Mouse (Mus musculus) mature B cell (primary cell): ENCODE results near the gene Olfr91.
"Not testable (repeated sequence)": the region's sequence is repeated elsewhere in the genome, so short reads cannot be mapped to it uniquely, and the experiment has no call there.

Experiments
- in situ Hi-C: fragments of 300-500 bp; cut with MboI; formaldehyde crosslinking; loops from 2 replicates; pipeline ENCODE4 v1.14.3; 2019

Gene Olfr91

DNA sequence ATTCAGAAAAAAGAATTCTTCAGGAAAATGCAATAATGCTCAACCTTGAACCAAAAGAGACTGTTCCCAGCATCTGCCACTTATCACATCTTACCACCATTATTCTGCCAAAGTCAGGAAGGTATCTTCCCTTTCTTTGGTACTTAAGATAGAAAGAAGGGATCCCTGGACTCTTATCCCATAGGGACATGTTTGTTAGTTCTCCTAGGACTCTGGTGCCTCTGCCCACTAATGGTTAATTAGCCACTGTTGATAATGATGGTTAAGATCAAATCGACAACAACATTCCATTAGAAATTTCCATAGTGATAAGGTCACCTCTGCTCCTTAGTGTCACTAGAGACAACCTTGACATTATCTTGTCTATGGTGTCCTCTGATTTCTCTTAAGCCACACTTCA lies at the start of gene Olfr91:
TSS of gene Olfr91 (minus strand) at position 101 of the 400 bp plus-strand sequence.
- in situ Hi-C loops = no loop called here

DNA sequence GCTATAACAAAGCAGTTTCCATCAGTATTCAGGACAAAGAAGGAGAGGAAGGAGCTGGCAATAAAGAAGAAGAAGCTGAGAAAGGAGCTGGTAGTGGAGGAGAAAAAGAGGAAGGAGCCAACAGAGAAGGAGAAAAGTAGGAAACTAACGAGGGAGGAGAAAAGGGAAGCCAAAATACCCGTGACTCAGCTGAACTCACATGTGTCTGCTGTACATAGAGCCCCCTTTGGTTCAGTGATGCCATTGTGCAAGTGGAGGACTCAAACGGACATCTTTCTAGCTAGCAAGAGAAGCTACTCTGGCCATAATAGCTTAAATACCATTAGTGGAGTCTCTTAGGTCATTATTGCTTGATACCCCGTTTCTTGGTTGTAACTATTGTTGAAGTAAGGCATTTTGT lies 33.3 kb upstream of the Olfr91 start:
- in situ Hi-C loops = not testable (repeated sequence)

DNA sequence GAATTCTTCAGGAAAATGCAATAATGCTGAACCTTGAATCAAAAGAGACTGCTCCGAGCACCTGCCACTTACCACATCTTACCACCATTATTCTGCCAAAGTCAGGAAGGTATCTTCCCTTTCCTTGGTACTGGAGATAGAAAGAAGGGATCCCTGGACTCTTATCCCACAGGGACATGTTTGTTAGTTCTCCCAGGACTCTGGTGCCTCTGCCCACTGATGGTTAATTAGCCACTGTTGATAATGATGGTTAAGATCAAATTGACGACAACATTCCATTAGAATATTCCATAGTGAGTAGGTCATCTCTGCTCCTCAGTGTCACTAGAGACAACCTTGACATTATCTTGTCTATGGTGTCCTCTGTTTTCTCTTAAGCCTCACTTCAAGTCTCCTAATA lies 21.9 kb upstream of the Olfr91 start, which contains the start of gene Olfr92:
TSS of gene Olfr92 (minus strand) at position 101 of the 400 bp plus-strand sequence.
- in situ Hi-C loops = no loop called here

DNA sequence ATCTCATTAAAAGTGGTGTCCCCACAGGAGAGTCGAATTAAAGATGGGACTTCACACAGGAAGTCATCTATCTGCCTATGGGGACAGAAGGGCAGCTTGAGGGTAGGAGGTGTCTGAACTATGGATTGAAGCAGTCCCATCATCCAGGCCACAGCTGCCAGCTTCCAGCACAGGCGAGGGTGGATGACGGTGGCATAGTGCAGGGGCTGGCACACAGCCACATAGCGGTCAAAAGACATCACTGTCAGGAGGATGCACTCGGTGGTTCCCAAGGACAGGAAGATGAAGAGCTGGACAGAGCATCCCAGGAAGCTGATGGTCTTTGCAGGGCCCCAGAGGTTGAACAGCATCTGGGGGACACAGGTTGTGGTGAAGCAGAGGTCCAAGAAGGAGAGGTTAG lies 4.8 kb downstream of the Olfr91 start:
- in situ Hi-C loops = no loop called here

DNA sequence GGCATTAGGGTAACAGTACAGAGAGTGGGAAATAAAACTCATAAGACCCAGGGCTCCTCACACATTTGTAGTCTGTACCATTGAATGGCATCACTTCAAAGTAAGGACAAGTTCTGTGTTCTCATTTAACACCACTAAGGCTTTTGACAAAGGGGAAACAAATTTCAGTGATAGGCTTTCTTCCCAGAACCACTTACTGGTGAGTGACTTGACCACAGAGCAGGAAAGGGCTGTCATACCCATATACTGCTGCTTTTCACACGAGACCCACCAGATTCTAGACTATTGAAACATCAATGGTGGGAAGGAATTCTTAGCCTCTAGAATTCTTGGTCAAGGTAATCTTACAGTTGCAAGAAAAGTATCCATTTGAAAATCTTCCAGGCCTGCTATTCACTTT lies 5.9 kb downstream of the Olfr91 start:
- in situ Hi-C loops = no loop called here

DNA sequence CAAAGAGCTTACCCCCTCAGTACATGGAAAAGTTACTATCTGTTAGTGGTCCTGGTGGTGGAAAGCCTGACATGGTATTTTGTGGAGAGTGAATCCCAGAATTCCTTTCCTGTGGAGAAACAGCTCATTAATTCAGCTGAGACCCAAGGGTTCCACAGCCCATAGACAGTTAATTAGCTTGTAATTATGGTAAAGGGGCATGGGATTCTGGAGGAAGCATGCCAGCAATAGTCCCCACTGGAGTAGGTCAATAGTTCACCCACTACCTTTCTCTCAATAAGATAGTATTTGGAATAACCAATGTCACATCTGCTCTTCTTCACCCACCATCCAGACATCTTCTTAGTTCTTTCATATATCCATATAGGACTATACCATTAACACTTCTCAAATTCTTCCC lies 9.7 kb downstream of the Olfr91 start, which contains the start of gene Olfr90:
TSS of gene Olfr90 (minus strand) at position 101 of the 400 bp plus-strand sequence.
- in situ Hi-C loops = no loop called here

DNA sequence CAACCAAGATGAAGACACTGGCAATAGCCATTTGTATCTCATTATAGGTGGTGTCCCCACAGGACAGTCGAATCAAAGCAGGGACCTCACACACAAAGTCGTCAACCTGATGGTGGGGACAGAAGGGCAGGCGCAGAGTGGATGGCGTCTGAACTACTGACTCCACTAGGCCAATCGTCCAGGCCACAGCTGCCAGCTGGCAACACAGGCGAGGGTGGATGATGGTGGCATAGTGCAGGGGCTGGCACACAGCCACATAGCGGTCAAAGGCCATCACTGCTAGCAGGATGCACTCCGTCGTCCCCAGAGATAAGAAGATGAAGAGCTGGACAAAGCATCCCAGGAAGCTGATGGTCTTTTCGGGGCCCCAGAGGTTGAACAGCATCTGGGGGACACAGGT lies 12.5 kb downstream of the Olfr91 start:
- in situ Hi-C loops = no loop called here

DNA sequence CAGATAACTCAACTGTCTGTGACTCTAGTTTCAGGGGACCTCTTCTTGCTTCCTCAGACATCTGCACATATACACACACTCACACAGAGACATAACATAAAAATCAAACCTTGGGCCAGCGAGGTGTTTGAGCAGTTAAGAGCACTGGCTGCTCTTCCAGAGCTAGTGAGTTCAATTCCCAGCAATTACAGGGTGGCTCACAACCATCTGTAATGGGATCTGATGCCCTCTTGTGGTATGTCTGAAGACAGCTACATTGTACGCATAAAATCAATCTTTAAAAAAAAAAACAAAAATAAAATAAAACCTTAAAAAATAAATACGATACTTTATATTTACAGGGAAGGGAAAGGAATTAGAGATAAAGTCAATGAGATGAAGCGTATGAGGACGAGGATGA lies 13.4 kb downstream of the Olfr91 start:
- in situ Hi-C loops = no loop called here

DNA sequence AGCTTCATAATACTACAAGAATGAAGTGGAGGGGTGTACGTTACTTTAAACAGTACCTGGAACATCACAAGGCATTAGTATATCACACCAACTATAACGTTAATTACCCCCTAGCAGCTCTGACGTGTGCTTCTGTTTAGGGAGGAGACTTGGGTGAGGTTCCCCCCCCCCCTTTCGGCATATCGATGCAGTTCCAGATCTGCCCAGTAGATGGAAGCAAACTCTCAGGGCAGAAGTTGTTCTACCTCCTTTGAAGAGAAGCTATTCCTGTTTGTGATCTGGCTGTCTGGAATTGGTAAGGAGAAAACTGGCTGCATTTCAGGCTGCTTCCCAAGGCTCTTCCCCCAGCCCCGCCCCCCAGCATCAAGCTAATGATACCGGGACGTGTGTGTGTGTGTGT lies 14.8 kb downstream of the Olfr91 start:
- in situ Hi-C loops = no loop called here

DNA sequence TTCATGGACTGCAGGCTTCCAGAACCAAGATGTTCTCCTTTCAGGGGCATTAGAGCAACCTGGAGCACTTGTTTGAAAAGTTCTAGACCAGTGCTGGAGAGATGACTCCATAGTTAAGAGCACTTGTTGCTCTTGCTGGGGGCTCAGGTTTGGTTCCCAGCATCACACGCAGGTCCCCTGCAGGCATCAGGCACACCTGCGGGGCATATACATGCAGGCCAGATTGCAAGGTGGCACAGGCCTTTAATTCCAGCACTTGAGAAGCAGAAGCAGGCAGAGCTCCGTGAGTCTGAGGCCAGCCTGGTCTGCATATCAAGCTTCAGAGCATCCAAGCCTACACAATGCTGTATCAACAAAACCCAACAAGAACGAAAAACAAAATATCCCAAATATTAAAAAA lies 16.4 kb downstream of the Olfr91 start:
- in situ Hi-C loops = no loop called here

DNA sequence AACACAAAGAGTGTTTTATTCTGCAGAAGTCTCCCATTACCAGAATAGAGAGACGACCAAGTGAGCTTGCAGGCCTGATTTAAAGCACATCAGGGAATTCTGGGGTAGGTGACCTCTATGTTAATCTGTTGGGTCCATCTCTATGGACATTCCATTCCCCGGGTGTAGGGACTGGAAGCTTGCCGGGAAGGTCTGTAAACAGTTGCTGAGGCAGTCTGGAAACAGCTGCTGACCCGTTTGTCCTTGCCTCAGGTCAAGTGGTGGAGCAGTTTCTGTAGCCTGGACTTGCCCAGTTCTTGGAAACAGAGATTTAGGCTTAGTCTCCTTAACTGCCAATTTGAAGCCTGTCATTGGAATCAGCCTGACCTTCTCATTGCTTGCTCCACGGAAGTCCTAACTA lies 18.0 kb downstream of the Olfr91 start:
- in situ Hi-C loops = no loop called here

DNA sequence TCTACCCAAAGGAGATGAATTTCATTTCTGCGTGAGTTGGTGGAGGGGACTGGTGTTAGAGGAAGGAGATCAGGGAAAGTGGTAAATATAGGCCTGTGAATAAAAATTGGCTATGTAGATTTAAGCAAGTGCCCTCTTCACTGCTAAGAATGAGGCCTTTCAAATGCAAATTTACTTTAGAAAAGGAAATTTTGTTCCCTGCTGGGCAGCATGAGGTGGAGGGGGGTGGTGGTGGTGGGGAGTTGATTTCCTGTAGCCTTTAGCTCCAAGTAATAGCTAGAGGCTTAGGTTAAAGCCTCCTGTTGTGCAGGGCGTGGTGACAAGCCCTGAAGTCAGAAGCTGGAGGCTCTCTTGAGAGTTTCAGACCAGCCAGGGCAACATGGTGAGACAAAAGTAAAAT lies 19.1 kb downstream of the Olfr91 start:
- in situ Hi-C loops = no loop called here

DNA sequence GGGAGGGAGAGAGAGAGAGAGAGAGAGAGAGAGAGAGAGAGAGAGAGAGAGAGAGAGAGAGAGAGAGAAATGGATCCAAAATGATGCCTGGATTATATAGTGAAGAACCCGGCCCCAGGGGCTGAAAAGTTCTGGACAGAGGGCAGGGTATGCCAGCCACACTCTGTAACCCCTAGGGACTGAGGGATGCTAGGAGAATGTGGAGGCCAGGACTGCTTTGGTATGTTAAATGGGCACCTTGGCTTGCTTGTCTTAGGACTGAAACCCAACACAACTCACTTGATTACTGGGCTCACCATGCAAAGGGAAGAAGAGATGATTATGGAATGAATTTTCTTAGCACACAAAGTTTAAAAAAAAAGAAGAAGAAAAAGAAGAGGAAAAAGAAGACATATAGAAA lies 19.9 kb downstream of the Olfr91 start:
- in situ Hi-C loops = no loop called here

DNA sequence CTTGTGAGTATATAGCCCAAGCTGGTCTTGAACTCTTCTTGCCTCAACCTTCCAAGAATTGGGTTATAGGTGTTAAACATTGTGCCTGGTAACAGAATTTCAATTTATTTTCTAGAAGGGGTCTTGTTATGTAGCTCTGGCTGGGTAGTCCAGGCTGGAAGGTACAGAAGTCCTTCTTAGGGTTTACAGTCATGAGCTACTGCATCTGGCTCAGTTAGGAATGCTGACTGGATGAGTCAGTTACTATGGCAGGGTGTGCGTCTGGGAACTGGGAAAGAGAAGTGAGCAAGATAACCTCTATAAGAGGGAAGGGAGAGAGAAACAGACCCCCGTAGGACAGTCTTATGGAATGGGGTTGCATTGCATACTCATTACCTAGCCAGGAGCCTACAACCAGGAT lies 22.3 kb downstream of the Olfr91 start:
- in situ Hi-C loops = no loop called here

DNA sequence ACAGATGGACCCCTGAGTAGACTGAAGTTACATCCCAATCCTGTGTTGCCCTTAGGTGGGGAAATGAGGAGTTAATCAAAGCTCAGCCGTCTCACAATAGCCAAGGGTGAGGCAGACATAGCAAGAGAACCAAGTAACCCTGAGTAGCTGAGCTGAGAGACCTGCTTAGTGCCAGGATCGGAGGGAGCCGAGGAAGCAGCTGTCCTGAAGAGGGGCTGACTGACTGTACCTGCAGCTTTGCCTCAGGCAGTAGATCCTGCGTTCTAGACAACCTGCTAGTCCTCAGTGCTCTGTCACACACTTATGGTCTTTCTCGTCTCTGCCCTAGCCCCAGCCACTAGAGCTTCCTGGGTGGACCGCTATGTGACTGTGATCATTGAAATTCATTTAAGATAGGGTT lies 22.9 kb downstream of the Olfr91 start:
- in situ Hi-C loops = no loop called here

DNA sequence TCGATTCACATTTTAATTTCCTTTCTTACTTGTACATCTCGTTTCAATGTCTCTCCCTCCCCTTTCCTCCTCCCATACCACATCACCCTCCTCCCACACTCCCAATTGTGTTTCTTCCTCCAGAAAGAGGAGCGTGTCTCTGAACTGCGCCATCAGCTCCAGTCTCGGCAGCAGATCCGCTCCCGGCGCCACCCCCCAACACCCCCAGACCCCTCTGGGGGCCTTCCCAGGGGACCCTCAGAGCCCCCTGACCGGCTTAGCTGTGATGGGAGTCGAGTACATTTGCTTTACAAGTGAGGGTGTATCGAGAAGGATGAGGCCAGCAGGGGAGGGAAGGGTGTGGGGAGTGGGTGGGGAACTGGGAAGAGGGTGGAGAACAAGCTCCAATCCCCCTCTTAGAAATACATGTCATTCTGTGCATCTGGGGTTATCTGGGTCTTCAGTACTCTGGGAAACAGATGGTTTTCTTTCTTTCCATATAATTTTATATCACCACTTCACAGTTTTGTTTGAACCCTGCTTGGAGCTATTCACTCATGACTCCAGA lies 25.3 kb downstream of the Olfr91 start:
- in situ Hi-C loops = no loop called here

DNA sequence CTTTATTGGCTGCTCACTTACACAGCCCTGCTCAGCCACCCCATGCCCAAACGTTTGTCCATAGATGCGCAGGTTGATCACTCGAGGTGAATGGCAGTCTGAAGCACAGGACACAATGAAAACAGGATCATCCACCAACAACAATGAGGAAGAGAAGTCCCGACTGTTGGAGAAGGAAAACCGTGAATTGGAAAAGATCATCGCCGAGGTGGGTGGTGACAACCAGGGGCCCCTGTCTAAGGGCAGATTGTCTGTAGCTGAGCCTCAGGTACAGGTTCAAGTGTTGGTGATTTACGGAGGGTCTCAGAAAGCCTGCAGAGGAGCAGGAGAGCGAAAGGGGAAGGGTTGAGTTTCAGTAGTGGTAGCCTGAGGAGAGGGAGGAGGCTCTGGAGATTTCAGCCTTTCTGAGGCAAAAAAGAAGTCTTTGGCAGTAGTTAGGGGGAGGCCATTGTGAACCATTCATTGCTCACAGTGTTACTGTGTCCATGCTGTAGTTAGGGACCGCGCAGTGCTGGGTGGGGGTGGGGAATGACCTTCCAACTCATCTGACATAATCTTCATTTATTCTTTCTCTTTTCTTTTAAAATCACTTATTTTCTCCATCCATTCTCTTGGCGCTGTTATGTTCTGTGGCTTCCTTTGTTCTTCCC lies 25.9 kb downstream of the Olfr91 start:
- in situ Hi-C loops = no loop called here

DNA sequence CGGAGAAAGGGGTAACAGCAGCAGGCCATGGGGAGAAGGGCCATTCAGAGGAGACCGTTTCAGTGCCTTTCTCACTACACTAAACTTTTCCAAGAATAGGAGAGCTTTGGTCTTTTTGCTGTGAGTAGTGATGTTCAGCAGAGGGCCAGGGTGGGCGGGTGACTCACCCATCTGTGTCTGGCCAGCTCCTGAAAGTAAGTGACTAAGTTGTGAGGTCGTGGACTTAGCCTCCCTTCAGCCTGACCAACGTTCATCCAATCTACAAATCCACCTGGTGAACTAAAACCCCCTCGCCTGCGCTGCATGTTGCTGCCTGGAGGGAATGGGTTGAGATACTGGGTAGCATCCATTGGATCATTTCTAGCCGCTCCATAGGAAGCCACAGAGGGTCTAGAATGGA lies 28.0 kb downstream of the Olfr91 start:
- in situ Hi-C loops = no loop called here

DNA sequence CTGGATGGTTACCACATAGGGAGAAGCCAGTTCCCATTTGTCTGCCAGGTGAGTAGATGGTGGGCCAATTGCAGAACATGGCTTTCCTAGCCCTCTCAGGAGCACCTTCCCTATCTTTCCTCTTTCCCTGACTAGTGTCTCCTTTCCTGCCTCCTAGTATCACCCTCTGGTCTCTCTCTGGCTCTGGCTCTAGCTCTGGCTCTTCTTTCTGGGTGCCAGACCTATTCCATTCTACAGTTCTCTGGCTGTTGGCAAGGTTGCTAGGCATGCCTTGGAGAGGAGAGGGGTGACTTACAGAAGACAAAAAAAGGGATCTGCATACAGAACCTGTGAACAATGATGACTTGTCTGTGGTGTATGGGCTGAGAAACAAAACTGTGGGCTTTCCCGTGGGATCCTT lies 30.2 kb downstream of the Olfr91 start:
- in situ Hi-C loops = no loop called here

DNA sequence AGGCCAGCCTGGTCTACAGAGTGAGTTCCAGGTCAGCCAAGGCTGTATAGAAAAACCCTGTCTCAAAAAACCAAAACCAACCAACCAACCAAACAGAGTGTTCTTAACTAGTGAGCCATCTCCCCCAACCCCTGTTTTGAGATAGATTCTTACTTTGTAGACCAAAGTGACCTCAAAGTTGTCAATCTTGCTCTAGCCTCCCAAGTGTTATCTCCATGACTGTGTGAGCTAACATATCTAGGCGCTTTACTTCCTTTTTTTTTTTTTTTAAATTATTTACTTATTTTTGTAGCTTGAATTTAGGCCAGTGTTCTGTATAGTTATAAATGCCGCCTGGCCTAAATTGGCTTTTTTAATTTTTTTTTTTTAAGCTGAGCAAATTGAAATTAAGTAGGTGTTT lies 32.1 kb downstream of the Olfr91 start:
- in situ Hi-C loops = no loop called here

DNA sequence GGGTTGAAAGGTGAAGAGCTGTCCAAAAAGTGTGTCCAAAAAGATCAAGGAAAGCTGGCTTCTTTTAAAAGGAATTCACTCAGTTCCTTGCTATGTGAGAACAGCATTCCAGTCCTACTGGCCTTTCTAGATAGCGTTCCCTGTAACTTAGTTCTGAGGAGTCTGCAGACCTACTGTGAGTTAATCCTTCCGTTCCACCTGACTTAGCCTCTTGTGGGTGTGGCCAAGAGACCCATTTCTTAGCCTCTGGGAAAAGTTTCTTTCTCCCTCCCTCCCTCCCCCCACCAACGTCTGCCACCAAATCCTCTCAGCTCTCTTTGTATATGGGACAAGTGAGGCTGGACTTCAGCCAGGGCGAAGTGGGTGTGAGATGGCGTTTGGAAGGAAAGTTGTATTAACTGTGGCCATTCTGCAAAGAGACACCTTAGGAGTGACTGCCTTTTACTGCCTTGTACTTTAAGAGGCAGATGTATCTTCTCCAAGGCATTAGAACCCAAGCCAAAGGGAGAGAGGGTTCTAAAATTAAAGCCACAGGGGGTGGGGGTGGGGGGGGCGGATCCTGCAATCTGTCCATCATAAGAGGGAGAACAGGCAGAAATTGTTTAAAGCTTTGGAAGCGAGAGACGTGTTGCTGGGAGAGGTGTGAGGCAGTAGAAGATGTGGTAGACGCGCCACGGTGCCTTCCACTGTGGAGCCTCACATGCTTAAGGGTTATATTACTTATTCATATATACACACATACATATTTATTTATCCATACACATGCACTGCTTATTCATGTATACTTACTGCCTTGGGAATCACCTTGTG lies 34.2 kb downstream of the Olfr91 start:
- in situ Hi-C loops = no loop called here

DNA sequence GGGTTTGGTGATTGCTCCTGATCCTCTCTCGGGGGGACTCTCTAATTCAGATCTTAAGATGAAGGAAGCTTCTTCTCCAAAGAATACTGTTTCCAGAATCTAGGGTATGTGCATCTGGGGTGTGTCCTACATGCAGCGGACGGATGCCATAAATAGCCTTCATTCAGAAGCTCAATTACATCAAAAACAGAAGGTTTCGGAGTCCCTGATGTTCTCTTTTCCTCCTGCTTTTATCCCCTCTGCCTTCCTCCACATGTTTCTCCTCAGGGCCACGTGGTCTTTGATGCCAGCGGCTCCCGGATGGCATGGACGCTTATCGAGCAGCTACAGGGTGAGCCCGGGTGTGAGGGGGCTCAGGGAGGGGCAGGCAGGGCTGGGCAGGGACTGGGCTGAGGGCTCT lies 35.0 kb downstream of the Olfr91 start:
- in situ Hi-C loops = no loop called here

DNA sequence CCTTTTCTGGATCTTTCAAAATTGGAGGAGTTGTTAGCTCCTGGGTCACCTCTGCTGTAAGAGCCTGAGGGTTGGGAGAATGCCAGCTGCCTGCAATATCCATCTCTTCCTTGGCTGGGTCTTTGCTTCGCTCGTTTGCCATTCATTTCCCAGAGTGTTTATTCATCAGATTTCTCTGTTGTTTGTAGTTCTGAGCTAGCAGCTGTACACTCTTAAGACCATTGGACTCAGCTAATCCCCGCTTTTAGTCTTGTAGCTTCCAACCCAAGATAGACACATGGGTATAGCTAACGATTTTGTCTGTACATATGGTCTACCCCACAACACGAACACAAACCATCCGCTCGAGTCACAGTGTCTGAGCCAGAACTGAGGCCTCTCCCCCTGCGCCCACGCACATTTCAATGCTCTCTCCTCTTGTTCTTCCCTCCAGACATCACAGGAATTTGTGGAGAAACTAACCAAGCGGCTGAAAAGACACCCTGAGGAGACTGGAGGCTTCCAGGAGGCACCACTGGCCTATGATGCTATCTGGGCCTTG lies 35.9 kb downstream of the Olfr91 start:
- in situ Hi-C loops = no loop called here
